Mouse (Mus musculus) G1E (cell line): Measurements from ENCODE around the gene Bco2. TPM values are rescaled to one million over a fixed set of nuclear protein-coding genes. Genes with fewer than 3 reads are reported as not detected.

ENCODE experiments used
- ATAC-seq: 2 replicates; pipeline ENCODE4 v1.8.0; 2016; ENCODE audit warnings: mild to moderate bottlenecking; ENCODE audit not compliant: insufficient number of reproducible peaks, poor library complexity, low FRiP score, severe bottlenecking; ENCODE audit errors: extremely low read depth
- DNase-seq: peaks from one replicate; pipeline ENCODE4 v3.0.0; 2012; ENCODE audit warnings: low spot score
- H3K27me3 ChIP-seq: 2 replicates; pipeline ENCODE4 v1.6.1; 2012; ENCODE audit warnings: mild to moderate bottlenecking, low read length, inconsistent platforms; ENCODE audit not compliant: insufficient read depth
- H3K36me3 ChIP-seq: replicated peaks from 2 replicates; pipeline ENCODE3; 2012; ENCODE audit warnings: mild to moderate bottlenecking, inconsistent platforms
- H3K4me1 ChIP-seq: 2 replicates; pipeline ENCODE4 v1.6.1; 2012; ENCODE audit warnings: low read depth, low read length, inconsistent platforms, mixed read lengths; ENCODE audit not compliant: insufficient read depth
- H3K4me3 ChIP-seq: 2 replicates; pipeline ENCODE4 v1.5.1; 2012; ENCODE audit warnings: low read depth, mild to moderate bottlenecking, inconsistent platforms, low read length, moderate library complexity, mixed read lengths
- H3K9me3 ChIP-seq: replicated peaks from 2 replicates; pipeline ENCODE4 v1.6.1; 2012; ENCODE audit warnings: inconsistent platforms
- CTCF ChIP-seq: IDR thresholded peaks from 2 replicates; pipeline ENCODE4 v1.5.1; 2012; ENCODE audit warnings: low read depth, low read length, inconsistent platforms, mixed read lengths
- GATA1 ChIP-seq: IDR thresholded peaks from 2 replicates; pipeline ENCODE4 v1.6.1; 2012; ENCODE audit warnings: borderline replicate concordance, low read length, inconsistent platforms, mixed read lengths
- GATA2 ChIP-seq: IDR thresholded peaks from 2 replicates; pipeline ENCODE4 v1.6.1; 2012; ENCODE audit warnings: low read depth, low read length, inconsistent platforms, borderline replicate concordance
- POLR2AphosphoS5 ChIP-seq: IDR thresholded peaks from 2 replicates; pipeline ENCODE4 v1.6.1; 2012; ENCODE audit warnings: low read depth, low read length, inconsistent platforms; ENCODE audit not compliant: insufficient replicate concordance
- TAL1 ChIP-seq: conservative IDR thresholded peaks from 2 replicates; pipeline ENCODE4 v1.6.1; 2012; ENCODE audit warnings: low read depth, low read length, inconsistent platforms, mixed read lengths
- polyA plus RNA-seq: library from polyadenylated mRNA; stranded (reverse); fragments of >175 nt; gene quantifications from 2 replicates; pipeline ENCODE4 v1.2.3, GENCODE M21; 2012
- total RNA-seq, 2 experiments: library from RNA; stranded (forward) in 1 of 2; stranded (reverse) in 1 of 2; fragments of 200-1000 nt in 1 of 2; fragments of >200 nt in 1 of 2; fragmentation: Nextera tagmentation in 1 of 2; gene quantifications; 2 replicates each; pipeline ENCODE4 v1.2.3; 2014 to 2017

The Bco2 gene
- total and polyA plus RNA-seq, 3 experiments, result 0.11 TPM; not detected in 2

- H3K9me3 ChIP-seq, result no peaks in the 10 kb centered on the region
Observed at GRCm38 (mm10) chr9:50561918-50562360, 7.0 kb upstream of the Bco2 start.

GRCm38 (mm10) chr9:50561145-50561917 is 6.3 kb upstream of the Bco2 start, which contains the start of gene Tex12:
Gene Tex12, minus strand, starts transcription at chr9:50561325.
- no peak for DNase-seq
- H3K9me3 ChIP-seq, result no peaks in the 10 kb centered on the region
- no peaks in the 10 kb centered on the region for H3K4me1 ChIP-seq
- peaks cover 12% of the 10 kb centered on the region; the same call in 1 of the 2 replicates for H3K27me3 ChIP-seq
- no peak for ATAC-seq
- no peaks in the 10 kb centered on the region for H3K36me3 ChIP-seq
- no peak within 1 kb of the TSS for H3K4me3 ChIP-seq
- no peak for TF ChIP-seq TAL1
- no peak for TF ChIP-seq CTCF
- no peak for TF ChIP-seq GATA2
- TF ChIP-seq GATA1, result no peak
- TF ChIP-seq POLR2AphosphoS5, result no peak

More at GRCm38 (mm10) chr9:50561918-50562360, 7.0 kb upstream of the Bco2 start:
- TF ChIP-seq GATA2, result no peak
- TF ChIP-seq GATA1, result no peak
- no peak for TF ChIP-seq POLR2AphosphoS5
- no peak for TF ChIP-seq TAL1
- TF ChIP-seq CTCF, result no peak
- Histone ChIP-seq H3K27me3 (peaks cover 12% of the 10 kb centered on the region; the same call in 1 of the 2 replicates), H3K4me3 (no peak overlapping the region), H3K36me3 (no peaks in the 10 kb centered on the region), H3K4me1 (no peaks in the 10 kb centered on the region)
- no peak for DNase-seq
- ATAC-seq, result no peak

GRCm38 (mm10) chr9:50554241-50555093 is 514 bp downstream of the Bco2 start, which contains the start of gene Il18:
Gene Il18, plus strand, starts transcription at chr9:50554827.
- H3K9me3 ChIP-seq, result no peaks in the 10 kb centered on the region
- no peak within 1 kb of the TSS for H3K4me3 ChIP-seq
- H3K27me3 ChIP-seq, result peaks cover 12% of the 10 kb centered on the region; the same call in 1 of the 2 replicates
- ATAC-seq (no peak), DNase-seq (no peak)
- no peaks in the 10 kb centered on the region for H3K36me3 ChIP-seq
- H3K4me1 ChIP-seq, result no peaks in the 10 kb centered on the region
- no peak for TF ChIP-seq GATA2
- no peak for TF ChIP-seq POLR2AphosphoS5
- no peak for TF ChIP-seq TAL1
- TF ChIP-seq GATA1, result no peak
- TF ChIP-seq CTCF, result no peak

- Histone ChIP-seq H3K9me3 (no peaks in the 10 kb centered on the region), H3K27me3 (peaks cover 12% of the 10 kb centered on the region; the same call in 1 of the 2 replicates), H3K36me3 (no peaks in the 10 kb centered on the region), H3K4me3 (no peak overlapping the region), H3K4me1 (no peaks in the 10 kb centered on the region)
- DNase-seq (no peak), ATAC-seq (no peak)
- no peak for TF ChIP-seq GATA2
- no peak for TF ChIP-seq TAL1
- no peak for TF ChIP-seq CTCF
- no peak for TF ChIP-seq POLR2AphosphoS5
- no peak for TF ChIP-seq GATA1
Observed at GRCm38 (mm10) chr9:50553547-50553946, 1.4 kb downstream of the Bco2 start.

GRCm38 (mm10) chr9:50552206-50552605 is 2.8 kb downstream of the Bco2 start:
- ATAC-seq (no peak), DNase-seq (no peak)
- Histone ChIP-seq H3K4me1 (no peaks in the 10 kb centered on the region), H3K36me3 (no peaks in the 10 kb centered on the region), H3K9me3 (no peaks in the 10 kb centered on the region), H3K4me3 (no peak overlapping the region), H3K27me3 (peaks cover 12% of the 10 kb centered on the region; the same call in 1 of the 2 replicates)
- TF ChIP-seq POLR2AphosphoS5, result no peak
- TF ChIP-seq CTCF, result no peak
- no peak for TF ChIP-seq TAL1

- ATAC-seq (no peak), DNase-seq (no peak)
- no peak overlapping the region for H3K4me3 ChIP-seq
- TF ChIP-seq GATA2, result no peak
- no peak for TF ChIP-seq TAL1
- no peak for TF ChIP-seq POLR2AphosphoS5
- no peak for TF ChIP-seq CTCF
- no peak for TF ChIP-seq GATA1
- H3K27me3 ChIP-seq, result peaks cover 8% of the 10 kb centered on the region; the same call in 1 of the 2 replicates
- no peaks in the 10 kb centered on the region for H3K9me3 ChIP-seq
- no peaks in the 10 kb centered on the region for H3K4me1 ChIP-seq
- no peaks in the 10 kb centered on the region for H3K36me3 ChIP-seq
Observed at GRCm38 (mm10) chr9:50548936-50549335, 6.0 kb downstream of the Bco2 start.
